Mouse (Mus musculus): ENCODE data around the gene Serpine1. TPM values are rescaled to one million over a fixed set of nuclear protein-coding genes. Genes with fewer than 3 reads are reported as not detected.
A peak's percentile ranks its signal among the peaks of the same experiment; 100 is the strongest.

Gene Serpine1
- polyA plus RNA-seq, 1 experiment, result 9.7 TPM

- Histone ChIP-seq H3K4me3 (ENCODE audit: insufficient read depth, low read length) (no peak overlapping the region), H3K27ac (ENCODE audit: insufficient read depth, low read depth, low read length) (no peak overlapping the region), H3K4me1 (ENCODE audit: control insufficient read depth, insufficient read depth, low read length) (peaks cover 19% of the 10 kb centered on the region)
- TF ChIP-seq CTCF (IDR thresholded peaks at IDR 0.05; ENCODE audit: low read depth, low read length) (no peak), POLR2A (IDR thresholded peaks at IDR 0.05; ENCODE audit: borderline replicate concordance, low read depth, low read length) (no peak)
Observed at GRCm38 (mm10) chr5:137098418-137098817, 26.4 kb upstream of the Serpine1 start.

GRCm38 (mm10) chr5:137096037-137096436, 24.0 kb upstream of the Serpine1 start:
- TF ChIP-seq POLR2A (IDR thresholded peaks at IDR 0.05; ENCODE audit: borderline replicate concordance, low read depth, low read length), result no peak
- TF ChIP-seq CTCF (IDR thresholded peaks at IDR 0.05; ENCODE audit: low read depth, low read length), result no peak
- H3K27ac ChIP-seq (ENCODE audit: insufficient read depth, low read depth, low read length), result no peak overlapping the region
- no peak overlapping the region for H3K4me3 ChIP-seq (ENCODE audit: insufficient read depth, low read length)
- H3K4me1 ChIP-seq (ENCODE audit: control insufficient read depth, insufficient read depth, low read length), result peaks cover 12% of the 10 kb centered on the region

GRCm38 (mm10) chr5:137095135-137095534, 23.1 kb upstream of the Serpine1 start:
- no peak overlapping the region for H3K27ac ChIP-seq (ENCODE audit: insufficient read depth, low read depth, low read length)
- peaks cover 12% of the 10 kb centered on the region for H3K4me1 ChIP-seq (ENCODE audit: control insufficient read depth, insufficient read depth, low read length)
- TF ChIP-seq POLR2A (IDR thresholded peaks at IDR 0.05; ENCODE audit: borderline replicate concordance, low read depth, low read length) (no peak), CTCF (IDR thresholded peaks at IDR 0.05; ENCODE audit: low read depth, low read length) (no peak)
- H3K4me3 ChIP-seq (ENCODE audit: insufficient read depth, low read length), result no peak overlapping the region

- Histone ChIP-seq H3K4me1 (ENCODE audit: control insufficient read depth, insufficient read depth, low read length) (peaks cover 15% of the 10 kb centered on the region), H3K27ac (ENCODE audit: insufficient read depth, low read depth, low read length) (no peak overlapping the region), H3K4me3 (ENCODE audit: insufficient read depth, low read length) (no peak overlapping the region)
- TF ChIP-seq POLR2A (IDR thresholded peaks at IDR 0.05; ENCODE audit: borderline replicate concordance, low read depth, low read length) (no peak), CTCF (IDR thresholded peaks at IDR 0.05; ENCODE audit: low read depth, low read length) (no peak)
Observed at GRCm38 (mm10) chr5:137093720-137094119, 21.7 kb upstream of the Serpine1 start.

GRCm38 (mm10) chr5:137091560-137091959, 19.5 kb upstream of the Serpine1 start:
- TF ChIP-seq POLR2A (IDR thresholded peaks at IDR 0.05; ENCODE audit: borderline replicate concordance, low read depth, low read length), result no peak
- TF ChIP-seq CTCF (IDR thresholded peaks at IDR 0.05; ENCODE audit: low read depth, low read length), result no peak
- Histone ChIP-seq H3K4me1 (ENCODE audit: control insufficient read depth, insufficient read depth, low read length) (peaks cover 15% of the 10 kb centered on the region), H3K27ac (ENCODE audit: insufficient read depth, low read depth, low read length) (no peak overlapping the region), H3K4me3 (ENCODE audit: insufficient read depth, low read length) (no peak overlapping the region)

- no peak for TF ChIP-seq POLR2A (IDR thresholded peaks at IDR 0.05; ENCODE audit: borderline replicate concordance, low read depth, low read length)
- no peak for TF ChIP-seq CTCF (IDR thresholded peaks at IDR 0.05; ENCODE audit: low read depth, low read length)
- Histone ChIP-seq H3K27ac (ENCODE audit: insufficient read depth, low read depth, low read length) (no peak overlapping the region), H3K4me1 (ENCODE audit: control insufficient read depth, insufficient read depth, low read length) (peaks cover 13% of the 10 kb centered on the region), H3K4me3 (ENCODE audit: insufficient read depth, low read length) (no peak overlapping the region)
Observed at GRCm38 (mm10) chr5:137090870-137091269, 18.8 kb upstream of the Serpine1 start.

- 0 out of 2 replicates have a peak, but pooled peaks cover 4% of the 10 kb centered on the region for H3K4me1 ChIP-seq (ENCODE audit: control insufficient read depth, insufficient read depth, low read length)
- H3K4me3 ChIP-seq (ENCODE audit: insufficient read depth, low read length), result no peak overlapping the region
- H3K27ac ChIP-seq (ENCODE audit: insufficient read depth, low read depth, low read length), result no peak overlapping the region
- TF ChIP-seq POLR2A (IDR thresholded peaks at IDR 0.05; ENCODE audit: borderline replicate concordance, low read depth, low read length) (no peak), CTCF (IDR thresholded peaks at IDR 0.05; ENCODE audit: low read depth, low read length) (no peak)
Observed at GRCm38 (mm10) chr5:137087410-137087809, 15.3 kb upstream of the Serpine1 start.

- no peak for TF ChIP-seq POLR2A (IDR thresholded peaks at IDR 0.05; ENCODE audit: borderline replicate concordance, low read depth, low read length)
- TF ChIP-seq CTCF (IDR thresholded peaks at IDR 0.05; ENCODE audit: low read depth, low read length), result no peak
- Histone ChIP-seq H3K4me3 (ENCODE audit: insufficient read depth, low read length) (no peak overlapping the region), H3K4me1 (ENCODE audit: control insufficient read depth, insufficient read depth, low read length) (peaks cover 3% of the 10 kb centered on the region; the same call in 1 of the 2 replicates), H3K27ac (ENCODE audit: insufficient read depth, low read depth, low read length) (no peak overlapping the region)
Observed at GRCm38 (mm10) chr5:137085731-137086130, 13.7 kb upstream of the Serpine1 start.

GRCm38 (mm10) chr5:137085021-137085420, 13.0 kb upstream of the Serpine1 start:
- Histone ChIP-seq H3K4me3 (ENCODE audit: insufficient read depth, low read length) (no peak overlapping the region), H3K4me1 (ENCODE audit: control insufficient read depth, insufficient read depth, low read length) (peaks cover 8% of the 10 kb centered on the region), H3K27ac (ENCODE audit: insufficient read depth, low read depth, low read length) (no peak overlapping the region)
- no peak for TF ChIP-seq POLR2A (IDR thresholded peaks at IDR 0.05; ENCODE audit: borderline replicate concordance, low read depth, low read length)
- TF ChIP-seq CTCF (IDR thresholded peaks at IDR 0.05; ENCODE audit: low read depth, low read length), result no peak

- Histone ChIP-seq H3K4me1 (ENCODE audit: control insufficient read depth, insufficient read depth, low read length) (peaks cover 15% of the 10 kb centered on the region), H3K4me3 (ENCODE audit: insufficient read depth, low read length) (no peak overlapping the region), H3K27ac (ENCODE audit: insufficient read depth, low read depth, low read length) (no peak overlapping the region)
- no peak for TF ChIP-seq CTCF (IDR thresholded peaks at IDR 0.05; ENCODE audit: low read depth, low read length)
- no peak for TF ChIP-seq POLR2A (IDR thresholded peaks at IDR 0.05; ENCODE audit: borderline replicate concordance, low read depth, low read length)
Observed at GRCm38 (mm10) chr5:137083051-137083450, 11.0 kb upstream of the Serpine1 start.

GRCm38 (mm10) chr5:137079849-137080248, 7.8 kb upstream of the Serpine1 start:
- TF ChIP-seq CTCF (IDR thresholded peaks at IDR 0.05; ENCODE audit: low read depth, low read length) (no peak), POLR2A (IDR thresholded peaks at IDR 0.05; ENCODE audit: borderline replicate concordance, low read depth, low read length) (no peak)
- Histone ChIP-seq H3K4me3 (ENCODE audit: insufficient read depth, low read length) (no peak overlapping the region), H3K27ac (ENCODE audit: insufficient read depth, low read depth, low read length) (peak overlapping the region; percentile 7; the same call in 1 of the 2 replicates), H3K4me1 (ENCODE audit: control insufficient read depth, insufficient read depth, low read length) (peaks cover 37% of the 10 kb centered on the region)
